Mouse (Mus musculus) hindbrain, embryonic 14.5 days (tissue): ENCODE results near the gene 4933406M09Rik. TPM values are rescaled to one million over a fixed set of nuclear protein-coding genes. Genes with fewer than 3 reads are reported as not detected.

ENCODE experiments used
- ATAC-seq: fragments of 200-750 bp; cut with Nextera tagmentation; 2 replicates; pipeline ENCODE4 v1.8.0; 2017; ENCODE audit warnings: moderate number of reproducible peaks, mild to moderate bottlenecking, moderate TSS enrichment, moderate library complexity; ENCODE audit not compliant: low FRiP score
- DNase-seq: peaks from one replicate; pipeline ENCODE4 v3.0.0-alpha.2; 2015; ENCODE audit warnings: low spot score
- H3K27ac ChIP-seq: fragments of 300-500 bp; sonication (generic); 2 replicates; pipeline ENCODE4 v1.5.1; 2014; ENCODE audit warnings: mild to moderate bottlenecking, moderate library complexity
- H3K27me3 ChIP-seq: fragments of 300-500 bp; sonication (generic); 2 replicates; pipeline ENCODE4 v1.6.1; 2014; ENCODE audit warnings: mild to moderate bottlenecking, low read length, mixed read lengths; ENCODE audit not compliant: control insufficient read depth, insufficient read depth
- H3K36me3 ChIP-seq: fragments of 300-500 bp; sonication (generic); replicated peaks from 2 replicates; pipeline ENCODE4 v1.6.1; 2014; ENCODE audit not compliant: control insufficient read depth, insufficient read depth
- H3K4me1 ChIP-seq: fragments of 300-500 bp; sonication (generic); replicated peaks from 2 replicates; pipeline ENCODE4 v1.6.1; 2014; ENCODE audit warnings: antibody characterized with exemption, low read length, mixed read lengths; ENCODE audit not compliant: control insufficient read depth, insufficient read depth
- H3K4me2 ChIP-seq: fragments of 300-500 bp; sonication (generic); replicated peaks from 2 replicates; pipeline ENCODE4 v1.6.1; 2014; ENCODE audit warnings: mild to moderate bottlenecking, moderate library complexity
- H3K4me3 ChIP-seq: fragments of 300-500 bp; sonication (generic); replicated peaks from 2 replicates; pipeline ENCODE4 v1.5.1; 2014; ENCODE audit warnings: mild to moderate bottlenecking, low read length
- H3K9ac ChIP-seq: fragments of 300-500 bp; sonication (generic); 2 replicates; pipeline ENCODE4 v1.6.1; 2014
- H3K9me3 ChIP-seq: fragments of 300-500 bp; sonication (generic); 2 replicates; pipeline ENCODE4 v1.6.1; 2016; ENCODE audit warnings: low read length; ENCODE audit not compliant: control insufficient read depth
- WGBS: fragments of 180-500 bp; shearing (Covaris S2); extraction: QIAGEN DNeasy Blood & Tissue Kit; methylation state at CpG from one replicate; pipeline ENCODE4 v1.1.7; 2014; 5-methylcytosine and 5-hydroxymethylcytosine counted together
- polyA plus RNA-seq: library from polyadenylated mRNA; unstranded; fragments of >200 nt; fragmentation: Nextera tagmentation; extraction: Ambion mirVana; gene quantifications from 2 replicates; pipeline ENCODE4 v1.2.1, GENCODE M21; 2014

The 4933406M09Rik gene
- polyA plus RNA-seq, 1 experiment from 2014 or later: not detected

DNA sequence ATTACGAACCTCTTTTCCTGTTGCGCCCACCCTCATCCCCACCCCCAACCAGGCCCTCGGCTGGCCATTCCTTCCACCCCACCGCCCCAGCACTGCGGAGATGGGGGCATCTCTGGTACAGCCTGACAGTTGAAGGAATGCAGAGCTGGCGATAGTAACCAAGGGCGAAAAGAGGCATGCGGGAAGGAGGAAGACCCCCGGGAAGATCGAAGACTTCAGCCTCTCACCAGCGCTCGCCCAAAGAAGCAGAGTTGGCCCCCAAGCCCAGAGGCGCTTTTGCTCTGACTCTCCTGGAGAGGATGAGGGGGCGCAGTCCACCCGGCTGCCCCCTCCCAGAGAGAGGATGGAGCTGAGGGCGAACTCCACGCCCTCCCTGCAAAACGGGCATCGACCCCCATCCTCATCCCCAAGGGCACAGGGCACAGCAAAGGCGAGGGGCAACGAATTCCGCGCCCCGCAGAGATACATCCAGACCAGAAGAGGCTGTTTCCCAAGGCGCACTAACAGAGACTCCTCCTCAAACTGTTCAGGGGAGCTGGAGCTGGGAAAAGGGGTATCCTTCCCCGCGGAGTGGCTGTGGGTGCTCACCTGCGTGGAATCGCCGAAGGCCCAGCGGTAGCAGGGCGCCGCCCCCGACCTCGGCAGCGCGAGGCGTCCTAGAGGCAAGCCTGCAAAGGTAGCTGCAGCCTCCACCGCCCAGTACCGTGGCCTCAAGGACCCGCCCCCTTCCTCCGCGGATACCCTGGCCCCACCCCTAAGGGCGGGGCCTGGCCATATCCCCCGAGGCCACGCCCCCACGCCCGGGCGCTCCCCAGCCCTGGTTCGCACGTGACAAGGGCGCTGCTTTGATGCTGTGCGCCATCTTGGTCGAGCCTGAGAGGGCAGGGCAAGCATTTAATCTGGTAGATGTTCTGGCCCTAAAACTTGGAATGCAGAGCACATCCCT lies 41.5 kb upstream of the 4933406M09Rik start:
- peak overlapping the region; percentile 58 for H3K27ac ChIP-seq
- WGBS: under 1% methylated on average over 54 of the region's 54 CpGs
- peak; percentile 94 for ATAC-seq
- H3K4me2 ChIP-seq: peak overlapping the region; percentile 65
- peaks cover 29% of the 10 kb centered on the region for H3K36me3 ChIP-seq
- DNase-seq: peak; percentile 91
- no peaks in the 10 kb centered on the region for H3K27me3 ChIP-seq
- H3K4me1 ChIP-seq: peaks cover 8% of the 10 kb centered on the region; the same call in 1 of the 2 replicates
- H3K9ac ChIP-seq: peak overlapping the region; percentile 63
- peak overlapping the region; percentile 48 for H3K4me3 ChIP-seq
- H3K9me3 ChIP-seq: no peaks in the 10 kb centered on the region

DNA sequence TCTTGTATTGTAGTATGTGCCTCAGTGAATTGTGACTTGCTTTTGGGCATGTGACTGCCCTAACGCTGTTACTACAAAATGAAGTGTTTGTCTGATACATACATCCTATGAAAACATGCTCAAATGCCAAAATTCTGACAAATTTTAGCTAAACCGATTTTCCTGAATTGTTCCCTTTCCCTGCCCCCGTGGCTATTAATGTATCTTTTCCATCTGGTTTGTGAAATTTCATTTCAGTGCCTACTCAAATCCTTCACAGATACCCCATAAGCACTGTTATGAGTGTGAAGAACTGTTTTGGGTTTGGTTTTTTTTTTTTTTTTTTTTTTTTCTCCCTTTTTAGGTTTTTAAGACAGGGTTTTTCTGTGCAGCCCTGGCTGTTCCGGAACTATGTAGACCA lies 40.7 kb upstream of the 4933406M09Rik start:
- 78% methylated on average over 4 of the region's 4 CpGs for WGBS
- Histone ChIP-seq H3K27ac (peak overlapping the region; percentile 26; the same call in 1 of the 2 replicates), H3K9ac (no peak overlapping the region), H3K4me3 (peak overlapping the region; percentile 48; the same call in 1 of the 2 replicates), H3K36me3 (peaks cover 37% of the 10 kb centered on the region), H3K4me2 (peak overlapping the region; percentile 65), H3K9me3 (no peaks in the 10 kb centered on the region), H3K4me1 (peaks cover 8% of the 10 kb centered on the region; the same call in 1 of the 2 replicates), H3K27me3 (no peaks in the 10 kb centered on the region)
- ATAC-seq (no peak), DNase-seq (no peak)

DNA sequence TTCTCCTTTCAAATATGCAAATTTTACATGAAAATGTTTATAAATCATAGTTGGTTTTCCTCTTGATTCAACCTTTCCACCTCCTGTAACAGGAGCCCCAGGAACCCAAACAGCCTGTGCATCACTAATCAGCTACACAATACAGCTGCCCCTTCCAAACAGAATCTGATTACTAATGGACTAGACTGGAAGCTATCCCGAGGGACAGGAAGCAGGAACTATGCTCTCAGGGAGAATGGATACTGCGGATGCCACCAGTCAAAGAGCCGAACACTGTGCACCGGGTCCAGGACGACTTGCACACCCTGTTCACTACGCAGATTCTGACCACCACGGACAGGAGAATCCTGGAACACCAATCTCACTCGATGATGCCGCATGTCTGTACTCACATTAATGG lies 37.9 kb upstream of the 4933406M09Rik start:
- no peaks in the 10 kb centered on the region for H3K27me3 ChIP-seq
- H3K4me1 ChIP-seq: peaks cover 3% of the 10 kb centered on the region; the same call in 1 of the 2 replicates
- no peak overlapping the region for H3K9ac ChIP-seq
- 80% methylated on average over 9 of the region's 9 CpGs for WGBS
- no peaks in the 10 kb centered on the region for H3K9me3 ChIP-seq
- peaks cover 64% of the 10 kb centered on the region for H3K36me3 ChIP-seq
- DNase-seq: no peak
- ATAC-seq: no peak
- H3K4me3 ChIP-seq: no peak overlapping the region
- no peak overlapping the region for H3K4me2 ChIP-seq
- no peak overlapping the region for H3K27ac ChIP-seq

DNA sequence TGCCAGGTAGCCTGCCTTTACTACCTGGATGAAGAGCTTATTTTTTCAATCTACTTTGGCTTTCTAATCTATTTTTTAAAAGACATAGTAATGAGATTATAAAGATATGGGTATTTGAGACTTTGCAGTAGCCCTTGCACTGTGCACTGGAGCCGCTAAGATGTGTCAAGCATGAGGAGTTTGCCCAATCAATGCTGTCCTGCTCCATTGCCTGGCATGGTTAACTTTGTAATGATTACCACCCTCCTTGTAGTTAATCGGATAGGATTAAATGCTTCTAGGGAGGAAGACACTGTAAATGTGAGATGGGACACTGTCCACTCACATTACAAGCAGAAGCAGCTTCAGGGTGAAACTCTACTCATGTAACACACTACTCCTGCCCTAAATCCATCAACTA lies 32.4 kb upstream of the 4933406M09Rik start:
- Histone ChIP-seq H3K9me3 (no peaks in the 10 kb centered on the region), H3K9ac (no peak overlapping the region)
- WGBS: 94% methylated on average over 2 of the region's 2 CpGs

DNA sequence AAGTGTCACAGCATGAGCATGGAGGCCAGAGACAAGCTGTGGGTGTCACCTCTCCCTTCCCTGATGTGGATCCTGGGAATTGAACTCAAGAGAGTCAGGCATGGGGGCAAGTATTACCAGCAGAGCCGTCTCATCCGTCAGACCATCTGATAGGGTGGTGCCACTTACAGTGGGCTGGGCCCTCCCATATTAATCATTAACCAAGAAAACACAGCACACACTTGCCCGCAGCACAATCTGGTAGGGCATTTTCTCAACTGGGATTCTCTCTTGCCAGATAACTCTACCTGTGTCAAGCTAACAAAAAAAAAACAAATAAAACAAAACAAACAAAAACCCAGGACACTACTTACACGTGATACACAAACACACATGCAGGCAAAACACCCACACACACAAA lies 28.3 kb upstream of the 4933406M09Rik start:
- Histone ChIP-seq H3K4me2 (no peak overlapping the region), H3K27ac (no peak overlapping the region), H3K4me1 (peaks cover 10% of the 10 kb centered on the region), H3K4me3 (no peak overlapping the region), H3K9me3 (no peaks in the 10 kb centered on the region), H3K36me3 (peaks cover 77% of the 10 kb centered on the region), H3K27me3 (no peaks in the 10 kb centered on the region), H3K9ac (no peak overlapping the region)
- DNase-seq (no peak), ATAC-seq (no peak)
- 75% methylated on average over 4 of the region's 4 CpGs for WGBS

More for the DNA sequence above, 32.4 kb upstream of the 4933406M09Rik start:
- Histone ChIP-seq H3K4me3 (no peak overlapping the region), H3K4me2 (no peak overlapping the region), H3K4me1 (no peaks in the 10 kb centered on the region), H3K27me3 (no peaks in the 10 kb centered on the region), H3K36me3 (peaks cover 93% of the 10 kb centered on the region), H3K27ac (no peak overlapping the region)
- no peak for ATAC-seq
- DNase-seq: no peak

DNA sequence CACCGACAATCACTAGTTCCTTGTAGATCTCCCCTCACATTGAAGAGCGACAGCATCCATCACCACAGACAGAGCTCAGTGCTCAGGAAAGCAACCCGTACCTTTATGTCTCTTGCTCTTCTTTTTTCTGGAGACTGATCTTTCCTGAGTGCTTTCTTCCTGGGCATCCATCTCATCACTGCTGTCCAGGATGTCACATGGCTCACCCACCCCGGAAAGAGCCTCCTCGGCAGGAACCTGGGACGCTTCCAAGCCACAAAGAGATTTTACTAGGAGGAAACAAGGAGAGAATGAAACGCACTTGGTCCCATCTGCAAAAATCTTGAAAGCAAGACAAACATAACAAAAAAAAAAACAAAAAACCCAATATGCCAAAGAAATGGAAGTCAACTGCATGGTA lies 25.1 kb upstream of the 4933406M09Rik start:
- Histone ChIP-seq H3K4me1 (peaks cover 15% of the 10 kb centered on the region), H3K36me3 (peaks cover 46% of the 10 kb centered on the region), H3K4me3 (peak overlapping the region; percentile 95), H3K9me3 (no peaks in the 10 kb centered on the region), H3K27ac (no peak overlapping the region), H3K9ac (peak overlapping the region; percentile 99), H3K27me3 (no peaks in the 10 kb centered on the region), H3K4me2 (peak overlapping the region; percentile 88)
- DNase-seq: no peak
- WGBS: 77% methylated on average over 7 of the region's 7 CpGs
- ATAC-seq: no peak

DNA sequence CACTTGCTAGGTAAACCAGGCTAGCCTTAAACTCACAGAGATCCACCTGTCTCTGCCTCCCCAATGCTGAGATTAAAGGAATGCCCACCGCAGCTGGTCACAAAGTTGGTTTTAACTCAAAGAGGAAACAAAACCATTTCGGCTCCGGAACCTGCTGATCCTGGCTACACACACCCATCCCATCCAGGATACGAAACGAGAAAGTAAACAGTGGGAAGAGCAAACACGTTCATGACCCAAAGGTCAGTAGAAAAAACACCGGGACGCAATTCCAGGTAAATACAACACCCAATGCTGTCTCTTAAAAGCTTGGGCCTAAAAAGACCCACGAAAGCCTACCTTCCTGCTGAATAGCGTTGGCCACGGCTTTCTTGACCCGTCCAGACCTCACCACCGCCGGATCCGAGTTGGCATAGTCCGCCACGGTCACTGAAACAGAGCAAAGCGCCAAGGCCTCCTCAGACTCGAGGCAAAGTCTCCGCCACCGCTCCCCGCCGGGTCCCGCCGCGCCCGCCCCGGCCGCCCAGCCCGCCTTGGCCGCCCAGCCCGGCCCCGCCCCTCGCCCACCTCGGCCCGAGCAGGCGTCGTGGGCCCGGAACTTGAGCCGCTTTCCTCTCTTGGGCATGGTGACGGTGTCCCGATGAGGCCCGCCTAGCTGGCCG lies 24.4 kb upstream of the 4933406M09Rik start:
- Histone ChIP-seq H3K4me2 (peak overlapping the region; percentile 88), H3K4me3 (peak overlapping the region; percentile 95), H3K9ac (peak overlapping the region; percentile 99), H3K9me3 (no peaks in the 10 kb centered on the region), H3K36me3 (peaks cover 40% of the 10 kb centered on the region), H3K27ac (peak overlapping the region; percentile 85), H3K4me1 (peaks cover 15% of the 10 kb centered on the region), H3K27me3 (no peaks in the 10 kb centered on the region)
- 2% methylated on average over 40 of the region's 44 CpGs for WGBS
- no peak for DNase-seq
- ATAC-seq: peak; percentile 81; the same call in 1 of the 2 replicates

DNA sequence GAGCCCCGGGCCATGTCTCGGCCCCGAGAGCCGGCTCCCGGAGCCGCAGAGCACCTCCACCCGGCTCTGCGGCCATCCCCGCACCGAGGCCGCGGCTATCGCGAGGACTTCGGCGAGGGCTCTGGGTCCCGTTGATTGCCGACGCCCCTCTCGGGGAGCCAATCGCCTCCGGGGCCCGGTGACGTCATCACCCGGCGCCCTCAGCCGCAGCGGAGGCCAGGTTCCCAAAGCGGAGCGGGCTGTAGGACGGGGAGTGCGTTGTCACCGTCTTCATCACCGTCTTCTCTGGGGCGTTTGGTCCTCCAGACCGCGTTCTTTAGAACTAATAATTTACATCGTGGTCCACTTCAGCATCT lies 23.9 kb upstream of the 4933406M09Rik start, which contains the start of gene Tmem183a:
TSS of gene Tmem183a (minus strand) at position 123 of the 356 bp plus-strand sequence.
- peak; percentile 98 for ATAC-seq
- Histone ChIP-seq H3K9me3 (no peaks in the 10 kb centered on the region), H3K27me3 (no peaks in the 10 kb centered on the region), H3K4me3 (peak within 1 kb of the TSS; percentile 95), H3K9ac (peak within 1 kb of the TSS; percentile 99), H3K4me2 (peak within 1 kb of the TSS; percentile 88), H3K36me3 (peaks cover 35% of the 10 kb centered on the region), H3K27ac (peak within 1 kb of the TSS; percentile 85), H3K4me1 (peaks cover 15% of the 10 kb centered on the region)
- WGBS: 0% methylated on average over 38 of the region's 38 CpGs
- peak; percentile 96 for DNase-seq

DNA sequence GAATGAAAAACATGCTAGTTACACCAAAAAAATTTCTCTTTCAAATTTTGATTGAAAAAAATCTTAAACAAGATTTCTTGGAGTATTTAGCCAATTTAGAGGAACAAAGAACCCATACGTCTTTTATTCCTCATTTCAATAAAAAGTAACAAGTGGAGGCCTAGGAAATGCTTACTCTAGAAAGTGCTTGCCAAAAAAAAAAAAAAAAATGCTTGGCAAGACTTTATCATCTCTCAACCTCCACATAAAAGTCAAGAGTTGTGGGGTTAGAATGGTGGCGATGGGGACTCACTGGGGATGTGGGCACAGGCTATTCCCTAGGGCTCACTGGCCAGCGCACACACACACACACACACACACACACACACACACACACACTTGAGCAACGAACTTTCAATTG lies 22.5 kb upstream of the 4933406M09Rik start:
- H3K4me3 ChIP-seq: no peak overlapping the region
- no peak overlapping the region for H3K4me2 ChIP-seq
- 84% methylated on average over 4 of the region's 4 CpGs for WGBS
- H3K27ac ChIP-seq: no peak overlapping the region
- DNase-seq (no peak), ATAC-seq (no peak)
- H3K27me3 ChIP-seq: no peaks in the 10 kb centered on the region
- H3K9ac ChIP-seq: no peak overlapping the region
- H3K36me3 ChIP-seq: peaks cover 21% of the 10 kb centered on the region
- peaks cover 15% of the 10 kb centered on the region for H3K4me1 ChIP-seq
- no peaks in the 10 kb centered on the region for H3K9me3 ChIP-seq
